Mouse (Mus musculus) splenic B cell, adult 2 months (primary cell): Measurements from ENCODE around the gene Psenen.

ENCODE experiments used
- DNase-seq: peaks from one replicate; pipeline ENCODE4 v3.0.0-alpha.2; 2011; ENCODE audit warnings: low read depth, low spot score
- H3K27me3 ChIP-seq: 2 replicates; pipeline ENCODE4 v1.6.1; 2012; ENCODE audit warnings: mild to moderate bottlenecking, low read length, moderate library complexity, mixed read lengths; ENCODE audit not compliant: control insufficient read depth, poor library complexity, insufficient read depth, severe bottlenecking
- H3K36me3 ChIP-seq: 2 replicates; pipeline ENCODE4 v1.6.1; 2012; ENCODE audit warnings: mild to moderate bottlenecking, low read length, moderate library complexity, mixed read lengths; ENCODE audit not compliant: control insufficient read depth, poor library complexity, insufficient read depth, severe bottlenecking

The Psenen gene

DNA sequence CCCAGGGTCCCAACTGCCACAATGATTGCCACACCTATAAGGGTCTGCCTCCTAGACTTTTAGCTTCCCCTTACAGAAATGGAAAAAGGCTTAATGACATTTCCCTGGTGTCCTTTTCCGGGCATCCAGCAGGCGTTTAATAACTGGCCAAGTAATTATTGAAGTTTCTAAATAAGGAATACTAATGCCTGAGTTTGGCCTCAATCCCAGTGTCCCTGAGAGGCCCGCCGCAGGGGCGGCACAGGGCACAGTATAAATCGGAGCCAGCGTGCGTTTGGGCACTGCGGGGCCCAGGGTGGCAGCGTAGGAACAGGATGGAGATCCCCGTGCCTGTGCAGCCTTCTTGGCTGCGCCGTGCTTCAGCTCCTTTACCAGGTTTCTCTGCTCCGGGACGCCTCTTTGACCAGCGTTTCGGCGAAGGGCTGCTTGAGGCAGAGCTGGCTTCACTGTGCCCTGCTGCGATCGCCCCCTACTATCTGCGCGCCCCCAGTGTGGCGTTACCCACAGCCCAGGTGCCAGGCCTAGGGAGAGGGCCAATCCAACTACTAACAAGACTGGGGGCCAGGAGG, 10.3 kb downstream of the Psenen start:
- DNase-seq, result no peak
- H3K27me3 ChIP-seq, result no peaks in the 10 kb centered on the region
- H3K36me3 ChIP-seq, result peaks cover 8% of the 10 kb centered on the region; the same call in 1 of the 2 replicates

DNA sequence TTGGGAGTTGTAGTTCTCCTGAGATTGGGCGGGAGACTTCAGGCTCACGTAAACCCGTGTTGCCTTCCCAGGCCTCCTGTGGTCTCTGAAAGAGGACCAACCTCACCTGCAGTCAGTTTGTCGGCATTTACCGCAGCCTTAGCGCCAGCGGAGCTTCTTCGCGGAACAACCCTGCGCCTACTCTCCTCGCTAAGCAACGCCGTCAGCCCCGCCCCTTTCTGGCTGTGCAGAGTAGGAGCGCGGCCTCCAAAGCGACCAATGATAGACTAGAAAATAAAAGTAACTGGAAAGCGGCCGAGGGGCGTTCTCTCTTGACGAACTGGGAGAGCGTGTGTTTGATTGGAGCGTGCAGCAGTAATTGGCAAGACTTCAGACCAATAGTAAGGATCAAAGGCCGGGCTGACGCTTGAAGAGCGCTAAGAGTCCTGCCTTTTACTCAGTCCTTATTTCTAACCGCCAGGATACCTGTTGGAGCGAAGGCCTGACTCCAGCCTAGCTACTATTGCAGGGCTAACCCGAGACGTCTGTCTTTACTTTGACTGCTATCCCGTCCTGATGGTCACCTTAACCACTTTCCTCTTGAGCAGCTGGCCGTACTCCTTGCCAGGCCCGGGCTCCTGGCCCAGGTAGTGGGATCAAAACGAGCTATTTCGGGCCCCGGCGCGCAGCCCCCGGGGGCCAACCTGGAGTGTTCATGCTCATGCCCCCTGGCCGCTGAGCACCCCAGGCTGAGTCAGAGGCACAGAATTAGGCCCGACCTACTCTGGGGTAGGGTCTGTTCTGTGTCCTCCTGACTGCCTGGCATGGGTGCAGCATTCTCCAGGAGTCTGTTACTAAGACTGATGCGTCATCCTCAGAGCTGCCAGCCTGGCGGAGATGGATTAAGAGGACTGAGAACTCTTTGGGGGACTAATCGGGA, 11.1 kb downstream of the Psenen start, which contains the start of the genes Hspb6 and Proser3:
Hspb6 (plus strand) TSS at position 77 of the 919 bp plus-strand sequence.
Proser3 (minus strand) TSS at position 198 of the 919 bp plus-strand sequence.
- Histone ChIP-seq H3K36me3 (peaks cover 8% of the 10 kb centered on the region; the same call in 1 of the 2 replicates), H3K27me3 (no peaks in the 10 kb centered on the region)
- DNase-seq, result peak; percentile 97

DNA sequence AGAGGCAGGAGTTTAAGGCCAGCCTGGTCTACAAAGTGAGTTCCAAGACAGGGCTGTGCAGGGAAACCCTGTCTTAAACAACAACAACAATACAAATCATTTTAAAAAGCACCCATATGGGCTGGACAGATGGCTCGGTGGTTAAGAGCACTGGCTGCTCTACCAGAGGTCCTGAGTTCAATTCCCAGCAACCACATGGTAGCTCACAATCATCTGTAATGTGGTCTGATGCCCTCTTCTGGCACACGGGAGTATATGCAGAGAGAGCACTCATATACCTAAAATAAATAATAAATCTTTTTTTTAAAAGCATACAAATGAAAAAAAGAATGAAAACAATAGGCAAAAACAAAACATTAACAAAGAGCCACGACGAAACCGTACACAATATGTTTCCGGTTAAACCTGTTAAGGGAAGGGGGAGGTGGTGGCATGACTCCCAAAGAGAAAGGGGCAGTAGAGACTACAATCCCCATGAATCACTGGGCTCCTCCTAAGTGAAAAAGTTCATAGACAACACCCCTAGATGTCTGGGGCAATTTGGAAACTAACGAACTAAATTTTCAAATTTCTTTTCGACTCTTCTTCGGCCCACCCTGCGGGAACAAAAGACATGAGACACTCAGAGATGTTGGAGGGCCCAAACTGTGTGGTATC, 11.9 kb downstream of the Psenen start:
- Histone ChIP-seq H3K36me3 (peaks cover 7% of the 10 kb centered on the region; the same call in 1 of the 2 replicates), H3K27me3 (no peaks in the 10 kb centered on the region)
- DNase-seq, result peak; percentile 86

DNA sequence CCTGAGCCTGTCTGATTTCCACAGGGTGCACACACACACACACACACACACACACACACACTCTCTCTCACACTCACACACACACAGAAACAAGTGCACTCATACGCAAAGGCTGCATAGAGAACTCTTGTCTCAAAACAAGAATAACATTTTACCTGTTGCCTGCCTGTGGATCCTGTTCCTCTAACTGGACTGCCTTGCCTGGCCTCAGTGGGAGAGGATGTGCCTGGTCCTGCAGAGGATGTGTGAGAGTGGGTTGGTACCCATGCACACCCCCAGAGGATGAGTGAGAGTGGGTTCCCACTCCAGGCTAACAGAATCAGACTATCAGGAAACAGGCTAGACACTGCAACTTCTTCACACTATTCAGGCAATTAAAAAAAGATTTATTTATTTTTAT, 12.8 kb downstream of the Psenen start:
- no peak for DNase-seq
- Histone ChIP-seq H3K27me3 (no peaks in the 10 kb centered on the region), H3K36me3 (peaks cover 1% of the 10 kb centered on the region; the same call in 1 of the 2 replicates)

DNA sequence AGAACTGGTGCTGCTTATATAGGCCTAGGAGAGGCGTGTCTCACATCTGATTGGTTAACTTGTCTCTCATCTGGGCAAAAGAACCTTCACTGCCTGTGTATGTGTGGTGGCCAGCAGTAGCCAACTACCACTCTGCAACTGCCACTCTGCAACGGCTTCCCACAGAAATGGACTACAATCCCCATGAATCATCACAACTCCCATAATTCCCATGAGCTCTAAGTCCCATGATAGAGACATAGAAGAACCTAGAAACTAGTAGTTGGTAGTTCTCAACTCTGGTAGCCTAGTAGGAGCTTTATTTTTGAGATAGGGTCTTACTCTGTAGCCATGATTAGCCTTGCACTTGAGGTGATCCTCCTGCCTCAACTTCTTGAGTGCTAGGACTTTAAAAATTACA, 13.5 kb downstream of the Psenen start:
- no peak for DNase-seq
- no peaks in the 10 kb centered on the region for H3K27me3 ChIP-seq
- no peaks in the 10 kb centered on the region for H3K36me3 ChIP-seq

DNA sequence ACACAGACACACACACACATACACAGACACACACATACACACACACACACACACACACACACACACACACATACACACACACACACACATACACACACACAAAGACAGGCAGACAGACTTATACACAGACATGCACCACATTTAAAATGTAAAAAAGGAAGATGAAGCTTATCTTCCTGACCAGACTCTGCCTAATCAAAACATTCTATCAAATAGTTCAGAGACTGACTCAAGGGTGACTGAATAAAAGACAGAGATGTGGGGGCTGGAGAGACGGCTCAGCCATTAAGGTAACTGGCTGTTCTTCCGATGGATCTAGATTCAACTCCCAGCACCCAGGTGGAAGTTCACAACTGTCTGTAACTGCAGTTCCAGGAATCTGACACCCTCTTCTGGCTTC, 19.1 kb downstream of the Psenen start:
- no peak for DNase-seq
- no peaks in the 10 kb centered on the region; the same call in 1 of the 2 replicates for H3K36me3 ChIP-seq

DNA sequence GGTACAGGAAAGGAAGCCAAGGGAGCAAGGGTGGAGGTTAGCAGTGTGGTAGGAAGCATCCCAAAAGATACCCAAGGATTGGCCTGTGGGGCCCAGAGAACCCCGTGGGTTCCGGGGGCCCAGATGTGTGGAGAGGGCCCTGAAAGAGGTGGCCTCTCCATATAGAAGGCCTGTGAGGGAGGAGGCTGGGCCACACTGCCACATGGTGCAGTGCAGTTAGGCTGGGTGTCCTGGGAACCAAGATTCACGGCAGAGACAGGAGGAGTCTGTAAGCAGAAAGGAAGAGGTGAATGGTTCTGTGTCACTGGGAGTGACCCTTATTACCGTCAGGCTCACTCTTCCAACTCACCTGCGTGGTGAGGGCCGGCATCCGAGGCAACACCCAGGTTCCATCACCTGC, 22.9 kb downstream of the Psenen start:
- no peak for DNase-seq
- Histone ChIP-seq H3K36me3 (no peaks in the 10 kb centered on the region; the same call in 1 of the 2 replicates), H3K27me3 (no peaks in the 10 kb centered on the region)

More for the DNA sequence above, 19.1 kb downstream of the Psenen start:
- no peaks in the 10 kb centered on the region for H3K27me3 ChIP-seq

DNA sequence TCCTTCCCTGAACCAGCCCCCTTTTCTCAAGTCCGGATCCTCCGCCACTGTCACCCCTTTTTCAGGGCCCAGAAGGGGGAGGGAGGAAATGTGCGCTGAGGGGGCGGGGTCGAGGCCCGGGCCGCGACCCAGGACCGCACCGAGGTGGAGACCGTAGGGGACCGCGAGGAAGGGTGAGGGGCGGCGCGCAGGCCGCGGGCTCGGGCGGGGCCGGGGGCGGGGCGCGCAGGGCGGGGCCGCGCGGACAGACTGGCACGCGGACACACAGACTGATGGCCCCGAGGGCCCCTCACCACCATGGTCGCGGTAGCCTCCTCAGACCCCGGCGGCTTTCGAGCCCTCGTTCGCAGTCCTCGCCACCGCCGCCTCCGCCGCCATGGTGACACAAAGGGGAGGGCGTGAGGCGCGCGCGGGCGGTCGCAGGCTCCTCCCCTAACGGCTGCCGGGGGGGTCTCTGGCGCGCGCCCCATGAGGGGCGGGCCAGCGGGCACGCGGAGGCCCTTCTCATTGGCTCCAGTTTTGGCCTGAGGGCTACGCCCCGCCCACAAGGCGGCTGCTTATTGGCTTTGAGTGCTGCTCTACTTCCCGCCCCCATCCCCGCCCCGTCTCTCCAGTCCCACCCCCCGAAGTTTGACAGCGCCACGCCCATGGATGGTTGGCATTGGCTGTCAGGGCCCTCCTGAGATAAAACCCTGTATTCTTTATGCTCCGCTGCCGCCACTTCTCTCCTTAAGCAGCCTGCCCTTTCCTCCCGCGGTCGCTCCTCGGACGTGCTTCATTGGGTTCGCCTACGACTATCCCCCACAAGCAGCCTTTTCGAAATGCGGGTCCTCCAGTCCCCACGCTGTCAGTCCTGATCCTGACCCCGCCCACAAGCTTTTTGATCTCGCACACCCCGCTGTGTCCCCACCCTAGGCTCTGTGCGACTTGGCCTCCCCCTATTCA, 28.5 kb downstream of the Psenen start, which contains the start of gene Arhgap33:
Arhgap33 (minus strand) TSS at position 428 of the 945 bp plus-strand sequence.
- Histone ChIP-seq H3K36me3 (no peaks in the 10 kb centered on the region), H3K27me3 (no peaks in the 10 kb centered on the region)
- DNase-seq, result peak; percentile 98

DNA sequence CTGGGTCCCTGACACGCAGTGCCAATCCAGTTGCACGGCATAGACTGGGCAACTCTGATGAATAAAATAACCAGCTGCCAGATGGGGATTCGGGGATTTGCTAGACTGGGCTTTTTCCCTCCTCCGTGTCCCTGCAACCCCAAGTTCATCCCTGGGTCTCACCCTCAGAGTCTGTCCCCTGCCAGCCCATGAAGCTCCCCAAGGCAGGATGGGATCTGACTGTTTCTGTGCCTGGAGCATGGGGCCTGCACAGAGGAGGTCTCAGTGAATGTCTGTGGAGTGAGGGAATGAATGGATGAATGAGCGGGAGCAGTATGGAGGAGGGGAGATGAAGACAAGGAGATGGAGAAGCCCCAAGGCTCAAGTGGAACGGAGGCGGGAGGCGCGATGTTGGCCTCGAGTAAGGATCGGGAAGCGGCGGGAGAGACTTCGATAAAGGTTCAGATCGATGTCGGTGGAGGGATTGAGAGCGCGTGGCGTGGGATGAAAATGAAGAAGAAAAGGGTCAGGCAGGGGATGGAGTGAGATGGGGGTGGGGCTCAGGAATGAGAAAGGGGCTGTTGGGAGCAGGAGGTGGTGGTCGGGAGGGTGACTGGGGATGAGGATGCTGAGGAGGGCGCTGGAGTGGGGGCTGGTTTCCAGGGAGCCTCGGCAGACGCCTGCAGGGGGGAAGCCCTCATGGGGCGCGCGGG, 29.3 kb downstream of the Psenen start:
- DNase-seq, result peak; percentile 15
- no peaks in the 10 kb centered on the region for H3K27me3 ChIP-seq
- no peaks in the 10 kb centered on the region for H3K36me3 ChIP-seq

DNA sequence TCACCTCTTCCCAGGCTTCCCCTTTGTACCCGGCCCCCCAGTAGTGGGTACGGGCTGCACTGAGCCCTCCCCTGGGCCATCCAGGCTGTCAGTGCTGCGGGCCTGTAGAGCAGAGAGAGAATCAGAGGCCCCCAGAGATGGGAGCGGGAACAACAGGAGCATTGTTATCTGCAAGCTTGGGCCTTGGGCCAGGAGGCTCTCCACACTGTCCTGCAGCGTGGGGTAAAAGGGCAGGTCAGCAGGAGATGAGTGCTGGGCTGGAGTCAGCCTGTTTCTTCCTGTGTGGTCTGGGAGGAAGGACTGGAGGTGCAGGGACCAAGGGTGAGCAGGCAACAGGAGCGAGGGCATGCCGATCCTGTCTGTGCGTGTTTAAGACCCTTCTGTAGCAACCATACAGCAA, 30.5 kb downstream of the Psenen start:
- Histone ChIP-seq H3K27me3 (no peaks in the 10 kb centered on the region), H3K36me3 (no peaks in the 10 kb centered on the region)
- no peak for DNase-seq

DNA sequence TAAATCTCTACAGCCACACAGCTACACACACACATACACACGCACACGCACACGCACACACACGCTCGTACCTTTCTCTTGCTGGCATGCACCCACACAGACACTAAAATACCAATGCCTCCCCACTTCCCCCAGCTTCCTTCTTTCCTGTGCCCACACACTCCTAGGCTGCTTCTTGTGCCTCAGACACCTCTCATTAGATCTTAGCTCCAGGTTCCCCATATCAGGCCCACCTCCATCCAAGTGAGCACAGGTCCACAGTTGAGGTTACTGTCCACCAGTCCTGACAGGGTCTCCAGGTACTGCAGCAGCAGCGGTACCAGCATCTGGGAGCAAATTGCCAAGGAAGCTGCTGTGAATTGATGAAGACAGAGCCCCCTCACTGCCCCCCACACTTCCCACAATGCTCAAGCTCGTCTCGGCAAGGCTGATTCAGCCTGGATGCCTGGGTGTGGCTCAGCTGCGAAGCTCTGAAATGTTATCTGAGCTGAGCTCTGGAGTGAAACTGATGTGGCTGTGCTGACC, 32.1 kb downstream of the Psenen start:
- no peaks in the 10 kb centered on the region for H3K27me3 ChIP-seq
- H3K36me3 ChIP-seq, result no peaks in the 10 kb centered on the region
- no peak for DNase-seq

DNA sequence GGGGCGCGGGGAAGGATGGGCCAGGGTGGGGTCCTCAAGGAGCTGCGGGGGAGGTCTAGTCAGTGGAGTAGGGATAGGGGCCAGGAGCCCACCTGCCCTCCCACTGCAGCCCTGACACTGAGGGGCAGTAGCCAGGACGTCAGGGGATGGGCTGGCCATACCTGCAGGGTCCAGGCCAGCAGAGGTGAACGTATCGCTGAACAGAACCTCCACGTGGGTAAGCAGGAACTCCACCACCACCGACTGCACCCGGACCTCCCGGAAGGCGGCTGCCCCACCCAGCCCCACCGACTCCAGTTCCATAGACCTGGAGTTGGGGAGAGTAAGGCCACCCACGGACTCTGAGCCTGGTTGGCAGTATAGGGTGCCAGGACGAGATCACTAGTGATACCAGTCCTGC, 36.4 kb downstream of the Psenen start:
- no peaks in the 10 kb centered on the region for H3K36me3 ChIP-seq
- DNase-seq, result no peak
- no peaks in the 10 kb centered on the region for H3K27me3 ChIP-seq

DNA sequence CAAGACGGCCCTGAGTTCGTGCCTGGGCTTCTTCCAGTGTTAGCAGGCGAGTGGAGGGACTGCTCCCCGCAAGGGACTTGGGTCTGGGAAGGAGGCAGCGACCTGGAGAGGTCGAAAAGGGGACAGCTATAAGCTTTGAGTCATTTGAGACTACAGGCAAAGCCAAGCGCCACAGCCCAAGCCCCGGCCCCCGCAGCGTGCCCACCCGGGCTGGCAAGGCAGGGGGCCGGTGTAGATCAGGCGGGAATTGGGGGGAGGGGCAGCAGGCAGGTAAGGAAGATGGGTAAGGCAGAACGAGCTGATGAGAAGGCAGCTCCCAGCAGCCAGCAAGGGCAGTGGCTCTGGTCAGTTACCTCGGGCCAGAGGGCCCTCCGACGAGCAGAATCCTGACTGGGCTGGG, 37.0 kb downstream of the Psenen start:
- H3K36me3 ChIP-seq, result no peaks in the 10 kb centered on the region
- H3K27me3 ChIP-seq, result no peaks in the 10 kb centered on the region
- DNase-seq, result no peak
